Mouse (Mus musculus): Measurements from ENCODE around the gene Crhr2. TPM values are rescaled to one million over a fixed set of nuclear protein-coding genes. Genes with fewer than 3 reads are reported as not detected.

Crhr2 gene
- polyA plus RNA-seq, 1 experiment from 2014 or later = 0.23 TPM

- no peaks in the 10 kb centered on the region for H3K9me3 ChIP-seq (ENCODE audit: control insufficient read depth, low read length)
- DNase-seq (ENCODE audit: low spot score) = no peak
- no peaks in the 10 kb centered on the region for H3K4me1 ChIP-seq (replicated peaks; ENCODE audit: control insufficient read depth, insufficient read depth, low read length)
- no peak for ATAC-seq (replicated peaks; ENCODE audit: low FRiP score, low TSS enrichment, low read depth)
- no peak overlapping the region for H3K9ac ChIP-seq (ENCODE audit: low read length)
- no peak overlapping the region for H3K27ac ChIP-seq (ENCODE audit: low read depth)
- no peaks in the 10 kb centered on the region for H3K27me3 ChIP-seq (replicated peaks; ENCODE audit: control insufficient read depth, insufficient read depth, low read length)
- no peak overlapping the region for H3K4me2 ChIP-seq (ENCODE audit: low read length)
- no peaks in the 10 kb centered on the region for H3K36me3 ChIP-seq (ENCODE audit: control insufficient read depth, insufficient read depth, low read length)
- no peak overlapping the region for H3K4me3 ChIP-seq (ENCODE audit: low read depth, low read length)
- 59% methylated on average over 5 of the region's 5 CpGs for WGBS
Observed at GRCm38 (mm10) chr6:55169818-55170217, 37.0 kb upstream of the Crhr2 start.

DNA sequence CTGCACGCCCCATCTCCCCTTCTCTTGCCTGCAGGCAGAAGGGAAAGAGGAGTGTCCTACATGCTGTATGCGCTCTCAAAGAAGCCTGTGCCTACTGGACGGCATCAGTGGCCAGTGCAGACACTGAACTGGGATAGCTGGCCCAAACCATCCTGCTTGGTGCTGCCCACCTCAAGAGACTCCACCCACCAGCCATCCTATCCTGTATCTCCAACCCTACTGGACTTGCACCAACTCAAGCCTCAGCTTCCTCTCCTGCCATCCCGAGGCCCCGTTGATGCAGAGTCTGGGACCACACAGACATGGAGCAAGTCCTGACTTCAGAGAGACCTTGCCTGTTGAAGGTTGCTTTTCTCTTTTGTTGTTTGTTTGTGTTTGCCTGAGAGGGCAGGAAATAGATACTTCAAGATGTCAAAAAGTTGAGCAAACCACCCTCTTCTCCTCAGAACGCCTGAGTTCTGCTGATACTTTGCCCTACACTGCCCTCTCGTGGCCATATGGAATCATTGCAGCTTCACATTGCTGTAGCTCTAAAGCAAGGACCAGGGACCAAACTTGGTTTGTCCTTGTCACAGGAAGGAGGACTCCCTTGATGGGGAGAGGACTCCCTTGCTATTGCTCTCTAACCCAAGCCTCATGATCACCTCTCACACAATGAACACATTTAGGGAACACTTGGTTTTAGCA lies 34.1 kb upstream of the Crhr2 start:
- H3K9me3 ChIP-seq (ENCODE audit: control insufficient read depth, low read length) = no peaks in the 10 kb centered on the region
- H3K9ac ChIP-seq (ENCODE audit: low read length) = no peak overlapping the region
- ATAC-seq (replicated peaks; ENCODE audit: low FRiP score, low TSS enrichment, low read depth) (0 out of 2 replicates have a peak, but pooled peaks have one; percentile 53), DNase-seq (ENCODE audit: low spot score) (peak; percentile 86)
- 43% methylated on average over 7 of the region's 7 CpGs for WGBS
- H3K4me2 ChIP-seq (ENCODE audit: low read length) = no peak overlapping the region
- no peak overlapping the region for H3K4me3 ChIP-seq (ENCODE audit: low read depth, low read length)
- no peaks in the 10 kb centered on the region for H3K36me3 ChIP-seq (ENCODE audit: control insufficient read depth, insufficient read depth, low read length)
- H3K27me3 ChIP-seq (replicated peaks; ENCODE audit: control insufficient read depth, insufficient read depth, low read length) = no peaks in the 10 kb centered on the region
- no peaks in the 10 kb centered on the region for H3K4me1 ChIP-seq (replicated peaks; ENCODE audit: control insufficient read depth, insufficient read depth, low read length)
- H3K27ac ChIP-seq (ENCODE audit: low read depth) = no peak overlapping the region

- no peak overlapping the region for H3K4me3 ChIP-seq (ENCODE audit: low read depth, low read length)
- no peaks in the 10 kb centered on the region for H3K36me3 ChIP-seq (ENCODE audit: control insufficient read depth, insufficient read depth, low read length)
- ATAC-seq (replicated peaks; ENCODE audit: low FRiP score, low TSS enrichment, low read depth) = no peak
- no peak overlapping the region for H3K9ac ChIP-seq (ENCODE audit: low read length)
- 84% methylated on average over 8 of the region's 8 CpGs for WGBS
- DNase-seq (ENCODE audit: low spot score) = no peak
- H3K4me1 ChIP-seq (replicated peaks; ENCODE audit: control insufficient read depth, insufficient read depth, low read length) = no peaks in the 10 kb centered on the region
- H3K27me3 ChIP-seq (replicated peaks; ENCODE audit: control insufficient read depth, insufficient read depth, low read length) = no peaks in the 10 kb centered on the region
- H3K4me2 ChIP-seq (ENCODE audit: low read length) = no peak overlapping the region
- no peak overlapping the region for H3K27ac ChIP-seq (ENCODE audit: low read depth)
- no peaks in the 10 kb centered on the region for H3K9me3 ChIP-seq (ENCODE audit: control insufficient read depth, low read length)
Observed at GRCm38 (mm10) chr6:55163046-55163584, 30.3 kb upstream of the Crhr2 start.

DNA sequence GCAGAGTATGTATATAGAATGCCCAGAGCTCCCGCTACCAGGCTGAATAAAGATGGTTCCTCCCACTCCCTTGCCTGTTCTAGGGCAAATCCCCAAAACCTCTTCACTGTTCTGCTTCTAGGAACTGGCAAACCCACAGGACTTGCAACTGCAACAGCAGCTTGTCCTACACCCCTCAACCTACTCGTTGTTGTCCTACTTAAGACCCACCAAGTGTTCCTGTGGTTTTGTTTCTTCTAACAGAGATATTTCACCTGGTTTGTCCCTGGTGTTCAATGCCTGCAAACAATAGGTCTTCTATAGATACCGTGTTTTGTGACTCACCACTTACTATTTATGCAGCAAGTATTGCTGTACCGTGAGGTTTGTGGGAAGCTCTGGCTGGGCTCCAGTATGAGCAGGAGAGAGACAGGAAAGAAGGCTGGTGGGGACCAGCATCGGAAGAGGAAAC lies 28.5 kb upstream of the Crhr2 start:
- DNase-seq (ENCODE audit: low spot score) (no peak), ATAC-seq (replicated peaks; ENCODE audit: low FRiP score, low TSS enrichment, low read depth) (no peak)
- 76% methylated on average over 5 of the region's 5 CpGs for WGBS
- no peak overlapping the region for H3K9ac ChIP-seq (ENCODE audit: low read length)
- no peaks in the 10 kb centered on the region for H3K36me3 ChIP-seq (ENCODE audit: control insufficient read depth, insufficient read depth, low read length)
- H3K4me1 ChIP-seq (replicated peaks; ENCODE audit: control insufficient read depth, insufficient read depth, low read length) = no peaks in the 10 kb centered on the region
- no peak overlapping the region for H3K27ac ChIP-seq (ENCODE audit: low read depth)
- H3K9me3 ChIP-seq (ENCODE audit: control insufficient read depth, low read length) = no peaks in the 10 kb centered on the region
- H3K4me3 ChIP-seq (ENCODE audit: low read depth, low read length) = no peak overlapping the region
- no peaks in the 10 kb centered on the region for H3K27me3 ChIP-seq (replicated peaks; ENCODE audit: control insufficient read depth, insufficient read depth, low read length)
- no peak overlapping the region for H3K4me2 ChIP-seq (ENCODE audit: low read length)

- 79% methylated on average over 1 of the region's 1 CpGs for WGBS
- Histone ChIP-seq H3K4me2 (ENCODE audit: low read length) (no peak overlapping the region), H3K4me1 (replicated peaks; ENCODE audit: control insufficient read depth, insufficient read depth, low read length) (no peaks in the 10 kb centered on the region), H3K4me3 (ENCODE audit: low read depth, low read length) (no peak overlapping the region), H3K36me3 (ENCODE audit: control insufficient read depth, insufficient read depth, low read length) (no peaks in the 10 kb centered on the region), H3K27ac (ENCODE audit: low read depth) (no peak overlapping the region), H3K27me3 (replicated peaks; ENCODE audit: control insufficient read depth, insufficient read depth, low read length) (no peaks in the 10 kb centered on the region), H3K9ac (ENCODE audit: low read length) (no peak overlapping the region), H3K9me3 (ENCODE audit: control insufficient read depth, low read length) (no peaks in the 10 kb centered on the region)
- ATAC-seq (replicated peaks; ENCODE audit: low FRiP score, low TSS enrichment, low read depth) (no peak), DNase-seq (ENCODE audit: low spot score) (no peak)
Observed at GRCm38 (mm10) chr6:55159256-55159655, 26.4 kb upstream of the Crhr2 start.

GRCm38 (mm10) chr6:55152226-55152625 lies 19.4 kb upstream of the Crhr2 start:
- no peaks in the 10 kb centered on the region for H3K9me3 ChIP-seq (ENCODE audit: control insufficient read depth, low read length)
- WGBS = 87% methylated on average over 3 of the region's 3 CpGs

GRCm38 (mm10) chr6:55146138-55146537 lies 13.3 kb upstream of the Crhr2 start:
- H3K9ac ChIP-seq (ENCODE audit: low read length) = no peak overlapping the region
- H3K27me3 ChIP-seq (replicated peaks; ENCODE audit: control insufficient read depth, insufficient read depth, low read length) = no peaks in the 10 kb centered on the region
- H3K27ac ChIP-seq (ENCODE audit: low read depth) = no peak overlapping the region
- H3K4me1 ChIP-seq (replicated peaks; ENCODE audit: control insufficient read depth, insufficient read depth, low read length) = no peaks in the 10 kb centered on the region
- no peak overlapping the region for H3K4me3 ChIP-seq (ENCODE audit: low read depth, low read length)
- no peaks in the 10 kb centered on the region for H3K36me3 ChIP-seq (ENCODE audit: control insufficient read depth, insufficient read depth, low read length)
- ATAC-seq (replicated peaks; ENCODE audit: low FRiP score, low TSS enrichment, low read depth) (no peak), DNase-seq (ENCODE audit: low spot score) (no peak)
- 0 out of 2 replicates have a peak, but pooled peaks cover 3% of the 10 kb centered on the region for H3K9me3 ChIP-seq (ENCODE audit: control insufficient read depth, low read length)
- H3K4me2 ChIP-seq (ENCODE audit: low read length) = no peak overlapping the region
- 55% methylated on average over 4 of the region's 4 CpGs for WGBS

More at GRCm38 (mm10) chr6:55152226-55152625, 19.4 kb upstream of the Crhr2 start:
- Histone ChIP-seq H3K36me3 (ENCODE audit: control insufficient read depth, insufficient read depth, low read length) (no peaks in the 10 kb centered on the region), H3K27ac (ENCODE audit: low read depth) (no peak overlapping the region), H3K9ac (ENCODE audit: low read length) (no peak overlapping the region), H3K27me3 (replicated peaks; ENCODE audit: control insufficient read depth, insufficient read depth, low read length) (no peaks in the 10 kb centered on the region), H3K4me1 (replicated peaks; ENCODE audit: control insufficient read depth, insufficient read depth, low read length) (no peaks in the 10 kb centered on the region), H3K4me2 (ENCODE audit: low read length) (no peak overlapping the region), H3K4me3 (ENCODE audit: low read depth, low read length) (no peak overlapping the region)
- no peak for ATAC-seq (replicated peaks; ENCODE audit: low FRiP score, low TSS enrichment, low read depth)
- DNase-seq (ENCODE audit: low spot score) = no peak

DNA sequence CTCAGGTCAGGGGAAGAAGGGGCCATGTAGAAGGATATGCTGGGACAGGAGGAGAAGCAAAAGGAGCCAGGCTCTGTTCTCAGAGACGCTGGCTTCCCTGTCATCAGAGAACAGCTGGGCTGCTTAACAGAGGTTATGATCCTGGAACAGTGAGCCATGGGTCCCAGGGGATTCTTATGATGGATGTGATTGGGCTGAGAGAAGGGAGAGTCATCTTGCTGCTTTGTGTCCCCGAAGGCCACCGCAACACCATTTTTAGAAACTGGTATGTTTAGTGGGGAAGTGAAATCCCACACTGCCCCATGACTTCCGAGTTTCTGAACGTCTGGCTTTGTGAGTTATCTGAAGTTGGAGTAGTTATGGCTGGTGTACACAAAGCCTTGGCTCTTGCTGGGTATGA lies 12.5 kb upstream of the Crhr2 start:
- Histone ChIP-seq H3K9ac (ENCODE audit: low read length) (no peak overlapping the region), H3K4me2 (ENCODE audit: low read length) (no peak overlapping the region), H3K36me3 (ENCODE audit: control insufficient read depth, insufficient read depth, low read length) (no peaks in the 10 kb centered on the region), H3K9me3 (ENCODE audit: control insufficient read depth, low read length) (0 out of 2 replicates have a peak, but pooled peaks cover 3% of the 10 kb centered on the region), H3K4me3 (ENCODE audit: low read depth, low read length) (no peak overlapping the region), H3K4me1 (replicated peaks; ENCODE audit: control insufficient read depth, insufficient read depth, low read length) (no peaks in the 10 kb centered on the region), H3K27me3 (replicated peaks; ENCODE audit: control insufficient read depth, insufficient read depth, low read length) (no peaks in the 10 kb centered on the region), H3K27ac (ENCODE audit: low read depth) (no peak overlapping the region)
- WGBS = 79% methylated on average over 5 of the region's 5 CpGs
- no peak for ATAC-seq (replicated peaks; ENCODE audit: low FRiP score, low TSS enrichment, low read depth)
- DNase-seq (ENCODE audit: low spot score) = no peak

- Histone ChIP-seq H3K36me3 (ENCODE audit: control insufficient read depth, insufficient read depth, low read length) (no peaks in the 10 kb centered on the region), H3K27ac (ENCODE audit: low read depth) (no peak overlapping the region), H3K27me3 (replicated peaks; ENCODE audit: control insufficient read depth, insufficient read depth, low read length) (no peaks in the 10 kb centered on the region), H3K4me2 (ENCODE audit: low read length) (no peak overlapping the region), H3K9me3 (ENCODE audit: control insufficient read depth, low read length) (no peaks in the 10 kb centered on the region), H3K9ac (ENCODE audit: low read length) (no peak overlapping the region), H3K4me1 (replicated peaks; ENCODE audit: control insufficient read depth, insufficient read depth, low read length) (no peaks in the 10 kb centered on the region), H3K4me3 (ENCODE audit: low read depth, low read length) (no peak overlapping the region)
- DNase-seq (ENCODE audit: low spot score) = no peak
- no peak for ATAC-seq (replicated peaks; ENCODE audit: low FRiP score, low TSS enrichment, low read depth)
Observed at GRCm38 (mm10) chr6:55138343-55138742, 5.5 kb upstream of the Crhr2 start.
